Mouse (Mus musculus) cerebellum, adult 2 months (tissue): ENCODE results near the gene Hmgn5. TPM values are rescaled to one million over a fixed set of nuclear protein-coding genes. Genes with fewer than 3 reads are reported as not detected.

Experiments used
- DNase-seq, 2 experiments: peaks; one replicate each; pipeline ENCODE4 v3.0.0; 2021
- H3K27ac ChIP-seq: fragments of 200-500 bp; 2 replicates; pipeline ENCODE4 v1.5.1; 2012; ENCODE audit warnings: low read length, control low read depth, inconsistent platforms; ENCODE audit not compliant: insufficient read depth
- H3K27me3 ChIP-seq: fragments of 200-500 bp; 2 replicates; pipeline ENCODE4 v1.6.1; 2012; ENCODE audit warnings: inconsistent platforms, mild to moderate bottlenecking, low read length, moderate library complexity; ENCODE audit not compliant: control insufficient read depth, insufficient read depth
- H3K4me1 ChIP-seq: fragments of 200-500 bp; 2 replicates; pipeline ENCODE4 v1.6.1; 2011; ENCODE audit warnings: low read length; ENCODE audit not compliant: control insufficient read depth, insufficient read depth
- H3K4me3 ChIP-seq: fragments of 200-500 bp; replicated peaks from 2 replicates; pipeline ENCODE3; 2011; ENCODE audit warnings: mild to moderate bottlenecking, low read depth, low read length, control low read depth; ENCODE audit not compliant: insufficient read depth
- CTCF ChIP-seq: fragments of 200-500 bp; IDR thresholded peaks from 2 replicates; pipeline ENCODE4 v1.5.1; 2011; ENCODE audit warnings: low read depth, mild to moderate bottlenecking, control low read depth, low read length, moderate library complexity, borderline replicate concordance; ENCODE audit not compliant: insufficient read depth
- POLR2A ChIP-seq: fragments of 200-500 bp; IDR thresholded peaks from 2 replicates; pipeline ENCODE4 v1.6.1; 2011; ENCODE audit warnings: low read length, control low read depth, borderline replicate concordance; ENCODE audit not compliant: insufficient read depth
- WGBS: fragments of 180-500 bp; shearing (Covaris S2); methylation state at CpG from one replicate; pipeline ENCODE4 v1.1.7; 2018; 5-methylcytosine and 5-hydroxymethylcytosine counted together
- polyA plus RNA-seq: library from polyadenylated mRNA; depleted of rRNA; stranded (reverse); fragments of >200 nt; gene quantifications from 2 replicates; pipeline ENCODE4 v1.2.3, GENCODE M21; 2012; rRNA removed

Hmgn5 gene
- polyA plus RNA-seq = 6.2 and 8.6 TPM in 2 replicates

- 13% methylated on average over 25 of the region's 25 CpGs for WGBS
- no peaks in the 10 kb centered on the region for H3K27me3 ChIP-seq
- no peak for TF ChIP-seq POLR2A
- TF ChIP-seq CTCF = no peak
- no peak within 1 kb of the TSS for H3K27ac ChIP-seq
- H3K4me3 ChIP-seq = peak within 1 kb of the TSS; percentile 55
- peak; percentile 91 to 93 for DNase-seq
- no peaks in the 10 kb centered on the region for H3K4me1 ChIP-seq
Measured at GRCm38 (mm10) chrX:109013283-109013682, at the start of gene Hmgn5. Gene Hmgn5 (minus strand): TSS chrX:109013404.

DNA sequence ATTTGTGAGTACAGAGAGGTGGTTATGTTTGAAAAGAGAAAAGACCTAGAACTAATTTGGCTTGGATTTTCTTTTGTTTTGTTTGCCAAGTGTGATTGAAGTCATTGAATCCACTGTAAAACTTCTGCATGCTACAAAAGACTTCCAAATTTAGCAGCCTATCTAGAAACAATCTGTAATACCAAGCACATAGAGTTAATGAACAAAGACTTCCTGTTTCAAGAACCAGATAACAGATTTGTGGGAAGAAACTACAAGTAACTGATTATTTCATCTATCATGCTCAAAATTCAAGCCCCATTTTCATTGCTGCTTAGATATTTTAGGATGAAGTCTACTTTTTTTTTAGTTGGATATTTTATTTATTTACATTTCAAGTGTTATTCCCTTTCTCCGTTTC lies 34.6 kb upstream of the Hmgn5 start:
- Histone ChIP-seq H3K27me3 (no peaks in the 10 kb centered on the region), H3K27ac (no peak overlapping the region), H3K4me1 (no peaks in the 10 kb centered on the region), H3K4me3 (no peak overlapping the region)
- WGBS = 71% methylated on average over 1 of the region's 1 CpGs
- DNase-seq = no peak
- TF ChIP-seq POLR2A (no peak), CTCF (no peak)

DNA sequence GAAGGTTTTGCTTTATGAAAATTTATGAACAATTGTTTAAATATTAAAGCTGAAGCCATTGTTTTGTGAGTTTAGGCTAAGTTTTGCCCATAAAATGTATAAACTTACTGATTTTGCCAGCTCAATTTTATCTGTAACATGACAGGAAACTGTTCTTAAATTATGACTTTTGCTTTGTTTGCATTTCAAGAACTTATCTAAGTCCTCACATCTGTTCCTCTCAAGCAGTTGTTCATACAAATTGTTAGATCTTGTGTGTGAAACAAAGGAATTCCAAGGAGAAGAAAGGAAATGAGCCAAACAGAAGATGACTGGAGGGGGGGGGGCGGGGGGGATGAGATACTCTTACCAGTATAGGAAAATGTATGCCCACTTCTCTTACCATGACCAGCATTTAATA lies 13.0 kb upstream of the Hmgn5 start:
- DNase-seq = no peak
- H3K4me3 ChIP-seq = no peak overlapping the region
- H3K4me1 ChIP-seq = no peaks in the 10 kb centered on the region
- no peaks in the 10 kb centered on the region for H3K27me3 ChIP-seq
- 64% methylated on average over 1 of the region's 1 CpGs for WGBS
- no peak overlapping the region for H3K27ac ChIP-seq
- no peak for TF ChIP-seq CTCF
- no peak for TF ChIP-seq POLR2A

- WGBS = 70% methylated on average over 2 of the region's 2 CpGs
- H3K27ac ChIP-seq = no peak overlapping the region
- TF ChIP-seq POLR2A = no peak
- TF ChIP-seq CTCF = no peak
Measured at GRCm38 (mm10) chrX:109020858-109021257, 7.7 kb upstream of the Hmgn5 start.

GRCm38 (mm10) chrX:109014166-109014565 lies 962 bp upstream of the Hmgn5 start:
- H3K4me1 ChIP-seq = no peaks in the 10 kb centered on the region
- H3K27ac ChIP-seq = no peak overlapping the region
- no peak for DNase-seq
- no peaks in the 10 kb centered on the region for H3K27me3 ChIP-seq
- TF ChIP-seq CTCF (no peak), POLR2A (no peak)
- WGBS = 16% methylated on average over 4 of the region's 4 CpGs
- no peak overlapping the region for H3K4me3 ChIP-seq

More at GRCm38 (mm10) chrX:109020858-109021257, 7.7 kb upstream of the Hmgn5 start:
- H3K4me3 ChIP-seq = no peak overlapping the region
- no peak for DNase-seq
- no peaks in the 10 kb centered on the region for H3K27me3 ChIP-seq
- no peaks in the 10 kb centered on the region for H3K4me1 ChIP-seq

GRCm38 (mm10) chrX:109013686-109014085 lies 482 bp upstream of the Hmgn5 start:
- 9% methylated on average over 17 of the region's 17 CpGs for WGBS
- no peak for TF ChIP-seq POLR2A
- TF ChIP-seq CTCF = peak; percentile 23; the same call in 1 of the 2 replicates
- H3K4me3 ChIP-seq = peak overlapping the region; percentile 55
- DNase-seq = peak; percentile 60 to 63
- H3K27ac ChIP-seq = no peak overlapping the region
- no peaks in the 10 kb centered on the region for H3K4me1 ChIP-seq
- no peaks in the 10 kb centered on the region for H3K27me3 ChIP-seq

DNA sequence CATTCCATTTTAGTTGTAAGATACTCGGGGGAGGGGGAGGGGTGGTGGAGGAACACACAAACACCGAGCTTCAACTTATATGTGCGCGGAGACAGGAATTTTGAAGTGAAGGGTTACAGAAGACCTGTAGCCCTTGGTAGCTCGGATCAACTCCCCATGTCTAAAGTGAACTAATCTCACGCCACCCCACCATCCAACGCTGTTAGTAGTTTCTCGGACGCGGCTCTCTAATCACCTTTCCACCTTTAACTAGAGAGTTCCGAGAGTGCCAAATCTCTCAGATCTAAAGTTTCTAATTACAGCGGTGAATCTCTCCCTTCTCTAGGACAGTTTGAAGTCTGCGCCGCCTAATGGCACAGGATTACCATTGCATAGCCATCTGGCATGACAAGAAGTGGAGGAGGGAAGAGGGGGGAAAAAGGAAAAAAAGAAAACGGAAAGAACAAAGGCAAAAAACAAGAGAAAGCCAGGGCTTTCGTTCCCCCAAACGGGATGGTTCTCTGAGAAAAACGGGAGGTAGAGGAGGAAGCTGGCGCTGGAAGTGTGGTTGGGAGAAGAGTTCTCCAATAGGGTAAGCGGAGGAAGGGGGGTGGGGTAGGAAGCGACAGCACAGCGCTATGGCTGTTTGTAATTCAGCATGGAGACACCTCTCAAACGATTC lies 703 bp downstream of the Hmgn5 start:
- WGBS = 8% methylated on average over 23 of the region's 23 CpGs
- no peaks in the 10 kb centered on the region for H3K27me3 ChIP-seq
- no peaks in the 10 kb centered on the region for H3K4me1 ChIP-seq
- no peak overlapping the region for H3K27ac ChIP-seq
- TF ChIP-seq CTCF (peak; percentile 41; the same call in 1 of the 2 replicates), POLR2A (no peak)
- peak overlapping the region; percentile 55 for H3K4me3 ChIP-seq
- DNase-seq = peak; percentile 46 to 60

DNA sequence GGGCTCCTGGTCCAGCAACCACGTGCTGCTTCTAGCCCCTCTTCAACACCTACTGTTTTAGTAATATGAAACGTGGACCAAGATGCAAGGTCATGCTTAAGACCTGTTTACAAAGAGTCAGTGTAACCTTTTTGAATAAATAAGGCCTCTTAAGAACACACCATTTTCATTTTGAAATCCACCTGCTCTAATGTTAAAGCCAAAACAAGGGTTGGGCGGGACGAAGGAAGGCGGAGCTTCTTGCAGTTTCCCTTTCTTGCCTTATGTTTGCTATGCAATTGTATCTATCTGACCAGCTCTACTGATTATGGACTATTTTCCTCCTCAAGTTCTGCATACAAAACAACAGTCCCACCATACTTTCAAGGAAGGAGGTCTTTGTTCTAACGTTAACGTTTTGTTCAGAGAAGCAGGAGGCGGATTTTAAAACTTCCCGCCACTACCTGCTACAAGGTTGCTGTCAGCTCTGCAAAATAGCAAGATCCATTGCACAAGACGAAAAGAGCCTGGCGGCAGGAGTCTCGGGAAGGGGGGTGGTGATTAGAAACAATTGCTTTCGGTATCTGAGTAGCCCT lies 1.5 kb downstream of the Hmgn5 start:
- DNase-seq = no peak
- no peaks in the 10 kb centered on the region for H3K27me3 ChIP-seq
- H3K4me3 ChIP-seq = peak overlapping the region; percentile 55
- no peak overlapping the region for H3K27ac ChIP-seq
- no peak for TF ChIP-seq POLR2A
- no peak for TF ChIP-seq CTCF
- WGBS = 8% methylated on average over 13 of the region's 13 CpGs
- H3K4me1 ChIP-seq = no peaks in the 10 kb centered on the region

- Histone ChIP-seq H3K4me1 (no peaks in the 10 kb centered on the region), H3K4me3 (no peak overlapping the region), H3K27me3 (no peaks in the 10 kb centered on the region), H3K27ac (no peak overlapping the region)
- TF ChIP-seq CTCF (no peak), POLR2A (no peak)
- DNase-seq = no peak
- WGBS = 60% methylated on average over 4 of the region's 4 CpGs
Measured at GRCm38 (mm10) chrX:109001277-109001676, 11.9 kb downstream of the Hmgn5 start.

Other genes starting within 250 kb of the Hmgn5 start
- gene Brwd3, start 179.0 kb downstream of the Hmgn5 start, polyA plus RNA-seq = 3.5 and 3.6 TPM in 2 replicates
- gene Sh3bgrl, start 82.0 kb upstream of the Hmgn5 start, polyA plus RNA-seq = 27.0 and 30.1 TPM in 2 replicates
- not detected in 2 replicates for gene Gm6377, start 183.4 kb upstream of the Hmgn5 start, polyA plus RNA-seq